Mouse (Mus musculus): ENCODE measurements around the gene Ints5.
"Not testable (repeated sequence)": the region's sequence is repeated elsewhere in the genome, so short reads cannot be mapped to it uniquely, and the experiment has no call there.

The Ints5 gene

DNA sequence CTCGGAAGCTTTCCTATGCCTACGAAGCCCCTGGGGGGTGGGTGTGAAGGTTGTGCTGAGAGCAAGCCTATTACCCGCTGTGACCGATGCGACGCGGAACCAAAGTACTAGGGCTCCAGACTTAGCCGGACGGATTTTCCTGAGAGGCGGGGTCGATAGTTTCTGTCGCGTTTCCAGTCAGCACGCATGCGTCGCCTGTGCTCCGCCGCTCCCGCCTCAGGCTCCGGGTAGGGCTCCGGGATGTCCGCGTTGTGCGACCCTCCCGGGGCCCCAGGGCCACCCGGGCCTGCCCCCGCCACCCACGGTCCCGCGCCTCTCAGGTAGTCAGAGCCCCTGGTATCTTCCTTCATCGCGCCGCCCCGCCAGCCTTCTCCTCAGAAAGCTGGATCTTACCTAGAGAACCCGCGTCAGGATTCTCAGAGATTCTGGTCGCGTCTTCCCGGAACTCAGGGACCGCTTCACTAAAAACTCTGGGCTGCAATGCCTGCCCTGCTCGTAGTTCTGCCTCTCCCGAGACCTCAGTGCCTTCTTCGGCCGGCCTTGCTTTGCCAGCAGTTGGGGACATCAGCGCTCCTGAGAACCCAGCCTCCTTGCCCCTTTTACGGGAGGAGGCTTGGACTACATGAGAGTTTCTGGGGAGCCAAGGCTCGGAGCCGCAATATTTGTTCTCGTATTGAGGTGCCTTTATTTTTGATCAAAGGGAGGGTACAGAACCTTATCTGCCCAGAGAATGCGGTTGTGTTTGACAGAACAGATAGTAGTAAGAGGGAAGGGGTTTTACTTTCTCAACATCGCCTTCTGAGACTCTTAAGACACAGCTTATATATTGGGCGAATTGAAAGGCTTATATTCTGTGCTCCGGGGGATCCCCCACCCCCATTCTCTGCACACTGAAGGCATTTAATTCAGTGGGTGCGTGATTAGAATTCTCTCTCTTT lies at the start of gene Ints5:
Ints5 (plus strand) TSS at position 177 of the 938 bp plus-strand sequence.
- peak; percentile 86 to 90 for DNase-seq

DNA sequence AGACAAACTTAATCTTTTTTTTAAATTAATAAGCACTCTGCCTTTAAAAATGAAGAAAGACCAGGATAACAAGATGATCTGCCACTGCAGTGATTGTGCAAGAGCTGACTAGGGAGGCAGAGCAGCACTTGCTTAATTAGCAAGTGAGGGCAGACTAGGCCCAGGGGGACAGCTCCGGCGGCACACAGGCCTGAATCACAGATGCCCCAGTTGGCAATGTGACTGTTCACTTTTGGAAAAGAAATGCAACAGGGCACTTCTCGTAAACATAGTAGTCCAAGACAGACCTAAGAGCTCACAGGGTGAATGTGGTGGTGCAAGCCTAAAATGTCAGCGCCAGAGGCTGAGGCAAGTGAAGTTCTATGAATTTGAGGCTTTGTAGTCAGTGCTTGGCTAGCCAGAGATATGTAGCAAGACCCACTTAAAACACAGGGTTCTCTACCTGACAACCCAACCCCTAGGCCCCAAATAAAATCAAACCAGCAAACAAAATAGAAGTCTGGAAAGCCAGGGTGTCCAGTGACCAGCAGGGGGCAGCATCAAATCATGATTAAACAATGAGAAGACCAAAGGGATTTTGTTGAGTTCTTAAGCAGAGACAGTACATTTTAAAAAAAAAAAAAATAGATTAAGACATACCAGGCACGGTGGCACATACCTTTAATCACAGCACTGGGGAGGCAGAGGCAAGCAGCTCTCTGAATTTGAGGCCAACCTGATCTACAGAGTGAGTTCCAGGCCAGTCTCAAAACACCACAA lies 48.3 kb upstream of the Ints5 start:
- DNase-seq: peak; percentile 79 to 82

DNA sequence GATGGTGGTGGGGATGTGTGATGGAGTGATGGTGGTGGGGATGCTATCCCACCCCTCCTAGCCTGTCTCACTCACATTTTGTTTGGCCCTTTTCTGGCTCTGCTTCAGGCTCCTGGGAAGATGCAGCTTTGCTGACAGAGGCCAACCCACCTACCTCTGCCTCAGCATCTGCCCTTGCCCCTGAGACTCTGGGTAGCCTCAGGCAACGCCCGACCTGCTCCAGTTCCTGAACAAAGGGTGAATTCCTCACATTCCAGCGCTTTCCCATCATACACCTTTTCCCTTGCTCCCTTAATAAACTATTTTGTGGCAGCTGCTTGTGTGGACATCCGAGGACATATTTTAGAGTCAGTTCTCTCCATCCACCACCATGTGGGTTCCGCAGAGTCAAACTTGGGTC lies 44.4 kb upstream of the Ints5 start:
- DNase-seq: no peak

DNA sequence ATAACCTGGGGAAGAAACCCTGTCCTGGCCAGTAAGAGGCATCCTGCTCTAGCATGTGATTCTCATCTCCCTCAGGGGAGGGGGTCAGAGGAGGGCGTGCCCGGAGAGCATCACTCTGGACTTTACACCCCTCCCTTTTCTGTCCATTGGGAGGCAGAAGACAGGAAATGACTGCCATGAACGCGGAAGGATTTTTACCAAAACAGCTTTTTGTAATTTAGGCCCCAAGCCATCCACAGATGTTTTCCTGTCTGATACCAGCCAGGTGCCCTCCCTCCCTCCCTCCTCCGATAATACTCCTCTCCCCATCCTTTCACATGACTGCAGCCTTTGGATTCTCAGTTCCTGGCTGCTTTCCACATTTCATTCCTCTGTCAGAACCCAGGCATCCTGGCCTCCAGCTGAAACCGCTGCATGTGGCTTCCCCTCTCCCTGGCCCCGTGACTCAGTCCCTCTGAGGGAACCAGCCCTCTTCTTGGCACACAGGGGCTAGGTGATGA lies 42.4 kb upstream of the Ints5 start, which contains the start of gene Lrrn4cl:
Lrrn4cl (plus strand) TSS at position 367 of the 500 bp plus-strand sequence.
- DNase-seq: no peak

DNA sequence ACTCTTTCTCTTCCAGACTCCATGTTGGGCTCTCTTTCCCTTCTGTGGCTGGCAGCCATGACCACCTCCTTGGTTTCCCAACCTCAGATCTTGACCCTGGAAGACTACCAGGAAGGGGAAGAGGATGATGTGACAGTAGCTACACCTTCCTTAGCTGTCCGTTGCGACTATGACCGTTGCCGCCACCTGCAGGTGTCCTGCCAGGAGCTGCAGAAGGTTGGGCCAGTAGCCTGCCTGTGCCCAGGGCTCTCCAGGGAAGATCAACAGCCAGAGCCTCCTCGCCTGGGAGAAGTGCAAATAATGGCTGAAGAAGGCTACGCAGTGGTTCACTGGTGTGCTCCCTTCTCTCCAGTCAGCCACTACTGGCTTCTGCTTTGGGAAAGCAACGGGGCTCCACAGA lies 41.2 kb upstream of the Ints5 start:
- no peak for DNase-seq

DNA sequence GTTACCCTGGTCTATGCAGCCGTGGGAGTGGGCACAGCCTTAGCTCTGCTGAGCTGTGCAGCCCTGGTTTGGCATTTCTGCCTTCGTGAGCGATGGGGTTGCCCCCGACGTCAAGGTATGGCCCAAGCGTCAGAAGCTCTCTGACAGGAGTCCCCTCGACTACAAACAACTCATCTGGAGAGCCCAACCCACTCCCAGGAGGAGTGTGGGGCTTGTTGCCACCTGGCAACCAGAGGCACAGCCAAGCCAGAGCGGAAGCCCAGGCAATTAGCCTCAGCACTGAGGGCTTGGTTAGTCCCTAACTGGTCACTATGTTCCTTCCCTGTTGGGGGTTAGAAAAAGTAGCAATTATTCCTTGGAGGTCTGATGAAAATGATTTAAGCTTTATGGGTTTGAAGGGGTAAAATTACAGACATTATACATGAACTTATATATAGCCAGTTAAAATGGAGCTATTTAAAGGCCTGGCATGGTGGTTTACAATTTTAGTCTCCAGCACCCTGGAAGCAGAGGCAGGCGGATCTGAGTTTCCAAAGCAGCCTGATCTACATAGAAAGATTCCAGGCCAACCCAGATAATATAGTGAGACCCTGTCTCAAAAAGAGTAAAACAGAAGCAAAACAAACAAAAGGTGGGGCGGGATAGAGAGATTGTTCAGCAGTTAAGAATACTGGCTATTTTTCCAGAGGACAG lies 40.4 kb upstream of the Ints5 start:
- no peak for DNase-seq

DNA sequence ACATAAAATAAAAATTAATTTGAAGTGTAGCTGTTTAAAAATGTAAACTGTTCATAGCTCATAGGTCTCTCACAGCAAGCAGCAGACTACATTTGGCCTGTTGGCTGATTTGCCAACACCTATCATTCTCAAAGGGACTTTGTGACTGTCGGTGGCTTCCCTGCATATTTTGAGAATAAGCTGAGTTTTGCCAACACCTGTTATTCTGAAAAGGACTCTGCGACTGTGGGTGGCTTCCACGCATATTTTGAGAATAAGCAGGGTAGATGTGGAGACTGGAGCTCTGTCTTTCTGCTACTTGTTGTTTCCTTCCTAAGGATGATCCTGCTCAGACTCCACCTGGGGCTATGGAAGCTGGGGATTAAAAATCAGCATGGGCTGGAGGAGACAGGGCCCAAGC lies 39.7 kb upstream of the Ints5 start:
- DNase-seq: no peak

DNA sequence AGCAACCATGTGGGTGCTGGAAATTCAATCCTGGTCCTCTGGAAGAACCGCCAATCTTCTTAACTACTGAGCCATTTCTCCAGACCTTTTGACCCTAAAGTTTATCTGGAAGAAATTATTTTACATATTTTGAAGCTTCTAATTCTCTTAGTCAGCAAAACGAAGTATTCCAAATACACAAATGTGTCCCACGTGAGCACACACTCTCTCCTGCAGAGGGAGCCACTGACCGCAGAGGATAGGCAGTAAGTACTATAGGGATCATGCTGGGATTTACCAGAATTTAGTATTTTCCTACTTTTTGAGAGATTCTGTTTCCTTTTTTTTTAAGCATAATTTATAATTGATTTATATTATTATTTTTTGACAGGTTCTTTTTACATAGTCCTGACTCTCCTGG lies 35.1 kb upstream of the Ints5 start:
- peak in 1 of 2 experiments; percentile 33 for DNase-seq

DNA sequence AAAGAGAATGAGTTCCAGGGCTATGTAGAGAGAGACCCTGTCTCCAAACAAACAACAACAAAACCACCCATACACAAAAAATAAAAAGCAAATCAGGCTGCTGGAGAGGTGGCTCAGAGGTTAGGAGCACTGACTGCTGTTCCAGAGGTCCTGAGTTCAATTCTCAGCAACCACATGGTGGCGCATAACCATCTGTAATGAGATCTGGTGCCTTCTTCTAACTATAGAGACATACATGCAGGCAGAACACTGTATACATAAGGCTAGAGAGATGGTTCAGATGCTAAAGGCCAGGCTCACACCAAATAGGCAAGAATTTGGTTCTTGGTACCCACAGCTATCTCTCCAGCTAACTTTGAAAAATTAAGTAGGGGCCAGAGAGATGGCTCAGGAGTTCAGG lies 33.8 kb upstream of the Ints5 start:
- peak; percentile 31 to 33 for DNase-seq

DNA sequence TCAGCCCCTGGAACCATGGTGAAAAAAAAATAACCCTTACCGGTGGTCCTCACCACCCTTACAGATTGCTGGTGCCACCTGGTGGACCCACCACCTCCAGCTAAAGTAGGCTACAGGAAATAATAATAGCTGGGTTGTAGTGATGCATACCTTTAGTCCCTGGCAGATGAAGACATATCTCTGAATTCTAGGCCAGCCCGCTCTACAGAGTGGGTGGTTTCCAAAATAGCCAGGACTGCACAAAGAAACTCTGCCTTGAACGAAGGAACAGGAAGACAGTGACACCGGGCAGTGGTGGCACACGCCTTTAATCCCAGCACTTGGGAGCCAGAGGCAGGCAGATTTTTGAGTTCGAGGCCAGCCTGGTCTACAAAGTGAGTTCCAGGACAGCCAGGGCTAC lies 28.5 kb upstream of the Ints5 start:
- DNase-seq: no peak

DNA sequence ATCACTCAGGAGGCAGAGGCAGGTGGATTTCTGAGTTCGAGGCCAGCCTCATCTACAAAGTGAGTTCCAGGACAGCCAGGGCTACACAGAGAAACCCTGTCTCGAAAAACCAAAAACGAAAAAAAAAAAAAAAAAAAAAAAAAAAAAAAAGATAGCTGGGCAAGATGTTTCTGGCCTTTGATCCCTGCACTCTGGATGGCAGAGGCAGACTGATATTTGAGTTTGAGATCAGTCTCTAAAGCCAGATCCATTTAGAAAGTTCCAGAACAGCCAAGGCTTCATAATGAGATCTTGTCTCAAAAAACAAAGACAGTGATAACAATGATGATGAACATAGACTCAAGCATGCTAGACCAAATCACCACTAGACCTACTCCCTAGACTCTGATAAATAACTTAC lies 22.4 kb upstream of the Ints5 start:
- DNase-seq: not testable (repeated sequence)

DNA sequence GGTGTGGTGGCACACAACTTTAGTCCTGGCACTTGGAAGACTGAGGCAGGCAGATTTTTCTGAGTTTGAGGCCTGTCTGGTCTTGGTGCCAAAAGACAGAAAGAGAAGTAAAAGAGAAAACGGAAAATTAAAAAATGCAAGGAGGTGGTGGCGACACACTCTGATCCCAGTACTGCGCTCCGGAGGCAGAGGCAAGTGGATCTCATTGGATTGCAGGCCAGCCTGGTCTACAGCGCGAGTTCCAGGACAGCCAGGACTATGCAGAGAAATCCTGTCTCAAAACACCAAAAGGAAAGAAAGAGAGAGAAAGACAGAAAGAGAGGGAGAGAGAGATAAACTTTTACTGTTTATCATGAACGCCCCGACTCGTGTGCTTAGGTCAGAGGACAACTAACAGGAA lies 22.0 kb upstream of the Ints5 start:
- DNase-seq: no peak

DNA sequence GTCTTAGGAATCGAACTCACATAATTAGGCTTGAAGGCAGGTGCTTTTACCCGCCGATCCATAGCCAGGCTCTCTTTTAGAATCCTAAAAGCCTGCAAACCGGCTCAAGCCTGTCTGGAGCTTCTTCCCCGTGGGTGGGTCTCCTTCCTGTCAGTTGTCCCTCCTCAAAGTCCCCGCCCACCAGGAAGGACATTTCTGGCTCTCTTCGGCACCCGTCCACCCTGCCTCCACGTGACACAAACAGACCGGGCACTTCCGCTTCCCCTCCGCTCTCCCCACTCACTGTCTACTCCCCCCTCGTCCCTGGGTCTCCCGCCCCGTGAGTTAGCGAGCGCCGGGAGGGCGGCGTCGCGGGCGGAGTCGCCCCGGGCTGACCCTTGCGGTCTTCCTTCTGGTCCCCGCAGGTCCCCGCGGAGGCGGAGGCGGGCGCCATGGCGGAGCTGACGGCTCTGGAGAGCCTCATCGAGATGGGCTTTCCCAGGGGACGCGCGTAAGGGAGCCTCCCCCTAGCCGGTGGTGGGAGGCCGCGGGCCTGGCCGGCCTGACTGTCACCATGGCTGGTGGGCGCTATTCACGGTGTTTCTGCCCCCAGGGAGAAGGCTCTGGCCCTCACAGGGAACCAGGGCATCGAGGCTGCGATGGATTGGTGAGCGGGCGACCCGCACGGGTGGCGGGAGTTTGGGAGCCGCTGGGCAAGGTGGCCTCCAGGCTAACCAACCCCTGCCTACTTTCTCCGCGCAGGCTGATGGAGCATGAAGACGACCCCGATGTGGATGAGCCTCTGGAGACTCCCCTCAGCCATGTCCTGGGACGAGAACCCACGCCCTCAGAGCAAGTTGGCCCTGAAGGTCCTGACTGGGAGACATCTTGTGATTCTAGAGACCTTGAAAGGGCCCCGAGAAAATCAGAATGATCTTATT lies 21.3 kb upstream of the Ints5 start, which contains the start of gene Ubxn1:
Ubxn1 (plus strand) TSS at position 230 of the 920 bp plus-strand sequence.
- DNase-seq: peak; percentile 97 to 98

DNA sequence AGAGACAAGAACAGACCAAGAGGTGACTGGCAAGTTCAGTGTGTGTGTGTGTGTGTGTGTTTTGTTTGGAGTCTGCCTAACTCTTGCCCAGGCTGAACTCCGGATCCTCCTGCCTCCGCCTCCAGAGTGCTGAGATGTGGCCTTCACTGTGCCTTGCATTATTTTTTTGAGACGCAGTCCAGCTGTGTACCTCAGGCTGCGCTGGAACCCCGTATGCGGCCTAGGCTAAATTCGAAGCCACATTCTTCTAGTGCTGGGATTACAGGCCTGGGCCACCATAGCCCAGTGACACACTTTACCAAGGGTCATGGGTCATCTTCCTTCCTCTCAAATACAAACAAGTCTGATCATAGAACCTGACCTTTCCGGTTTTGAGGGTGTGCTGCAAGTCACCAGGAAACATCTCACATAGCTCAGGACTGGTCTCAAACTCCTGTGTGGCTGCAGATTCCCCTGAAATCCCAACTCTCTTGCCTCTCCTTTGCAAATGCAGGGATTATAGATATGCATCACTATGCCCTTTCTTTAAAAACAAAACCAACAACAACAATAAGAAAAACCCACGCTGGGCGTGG lies 20.5 kb upstream of the Ints5 start:
- no peak for DNase-seq

DNA sequence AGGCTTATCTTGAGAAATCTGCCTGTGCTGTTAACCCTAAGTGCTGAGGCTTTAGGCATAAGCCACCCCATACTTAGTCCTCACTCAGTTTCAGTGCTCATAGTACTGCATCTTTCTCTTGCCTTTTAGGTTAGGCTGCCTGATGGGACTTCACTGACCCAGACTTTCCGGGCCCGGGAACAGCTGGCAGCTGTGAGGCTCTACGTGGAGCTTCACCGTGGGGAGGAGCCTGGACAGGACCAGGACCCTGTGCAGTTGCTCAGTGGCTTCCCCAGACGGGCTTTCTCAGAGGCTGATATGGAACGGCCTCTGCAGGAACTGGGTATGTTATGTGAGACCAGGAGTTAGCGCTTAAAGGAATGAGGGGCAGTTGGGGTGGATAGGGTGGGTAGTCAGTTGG lies 17.8 kb upstream of the Ints5 start:
- DNase-seq: no peak

DNA sequence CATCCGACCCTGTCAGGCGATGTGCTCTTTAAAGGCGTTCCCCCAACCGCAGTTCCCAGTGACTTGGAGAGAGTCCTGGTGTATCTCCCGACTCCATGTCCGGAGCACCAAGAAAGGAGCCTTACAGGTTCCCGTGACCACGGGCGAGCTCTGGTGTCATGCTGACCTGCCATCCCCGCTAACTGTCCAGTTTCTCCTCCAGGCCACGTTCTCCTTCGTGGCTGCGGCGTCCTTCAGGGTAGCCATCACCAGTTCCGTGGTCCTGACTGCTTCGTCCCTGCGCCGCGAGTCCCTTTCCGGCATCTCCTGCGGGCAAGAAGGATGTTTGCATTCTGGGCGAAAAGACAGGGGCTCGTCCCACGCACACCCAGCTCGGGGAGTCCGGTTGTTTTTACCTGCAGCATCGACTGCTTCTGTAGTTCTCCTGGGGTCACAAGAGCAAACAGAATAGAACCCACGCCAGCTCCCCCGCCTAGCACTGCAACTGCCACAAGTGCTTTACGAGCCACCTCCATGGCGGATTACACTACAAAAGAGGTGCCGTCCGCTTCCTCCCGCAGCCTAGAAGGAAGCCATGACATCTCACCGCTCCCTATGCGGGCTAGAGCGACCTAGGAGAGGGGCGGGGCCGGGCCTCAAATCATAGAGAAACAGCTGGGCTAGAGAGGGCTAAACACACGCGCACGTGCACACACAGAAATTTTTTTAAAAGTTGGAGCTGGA lies 12.3 kb upstream of the Ints5 start, which contains the start of gene Uqcc3:
Uqcc3 (minus strand) TSS at position 613 of the 723 bp plus-strand sequence.
- peak; percentile 87 to 89 for DNase-seq

DNA sequence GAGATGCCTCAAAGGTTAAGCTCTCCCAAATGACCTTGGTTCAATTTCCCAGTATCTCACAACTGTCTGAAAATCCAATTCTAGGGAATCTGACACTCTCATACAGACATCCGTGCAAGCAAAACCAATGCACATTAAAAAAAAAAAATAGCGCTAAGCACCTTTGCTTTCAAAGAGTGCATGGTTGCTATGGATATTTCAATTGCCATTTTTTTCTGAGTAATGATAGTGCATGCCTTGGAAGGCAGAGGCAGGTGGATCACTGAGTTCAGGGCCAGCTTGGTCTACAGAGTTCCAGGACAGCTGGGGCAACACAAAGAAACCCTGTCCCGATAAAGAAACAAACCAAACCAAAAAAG lies 11.8 kb upstream of the Ints5 start:
- DNase-seq: no peak

DNA sequence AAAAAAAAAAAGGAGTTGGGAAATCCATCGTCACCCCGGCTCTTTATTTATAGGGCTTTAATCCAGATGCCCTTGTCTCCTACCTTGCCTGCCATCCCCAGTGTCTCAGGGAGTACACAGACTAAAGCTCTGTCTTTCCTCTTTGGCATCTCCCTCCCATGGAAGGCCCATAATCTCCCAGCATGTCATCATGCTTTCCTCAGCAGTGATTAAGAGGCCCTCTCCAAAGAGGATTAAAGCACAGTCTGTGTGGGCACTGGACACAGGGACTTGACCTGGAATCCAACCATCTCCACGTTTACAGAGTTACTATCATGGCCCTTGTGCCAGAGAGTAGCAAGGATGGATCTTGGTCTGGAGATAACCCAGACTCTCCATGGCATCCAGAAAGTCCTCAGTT lies 9.2 kb upstream of the Ints5 start, which contains the start of the genes Lbhd1 and Gm49403:
Lbhd1 (plus strand) TSS at position 117 of the 400 bp plus-strand sequence.
Gm49403 (plus strand) TSS at position 315 of the 400 bp plus-strand sequence.
- no peak for DNase-seq

DNA sequence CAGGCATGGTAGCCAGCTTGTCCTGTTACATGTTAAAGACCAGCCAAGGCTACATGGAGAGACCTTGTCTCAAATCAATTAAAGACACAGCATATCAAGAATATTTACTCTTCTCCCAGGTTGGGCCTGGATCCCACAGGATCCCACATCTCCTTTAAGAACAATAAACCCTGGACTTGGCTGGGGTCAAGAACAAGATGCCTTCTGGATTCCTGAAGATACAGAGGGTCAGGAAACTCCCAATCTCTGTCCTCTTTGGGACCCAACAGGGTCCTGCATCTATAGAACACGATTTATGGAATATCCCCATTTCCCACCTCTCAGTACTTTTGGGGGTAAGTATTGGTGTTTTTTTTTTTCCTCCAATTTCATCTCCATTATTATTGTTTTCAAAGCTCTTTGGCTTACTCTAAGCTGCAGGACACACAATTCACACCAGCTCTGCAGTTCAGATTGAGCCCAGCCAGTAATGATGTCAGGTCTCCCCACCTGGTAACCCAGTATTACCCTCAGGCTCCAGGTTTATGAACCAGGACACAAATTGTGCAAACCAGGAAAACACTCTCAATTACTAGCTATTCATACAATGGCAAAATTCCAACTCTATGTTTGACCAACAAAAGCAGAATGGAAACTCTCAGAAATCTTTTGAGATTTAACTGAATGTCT lies 5.8 kb upstream of the Ints5 start:
- no peak for DNase-seq

All from cerebellum, postnatal 36 days (tissue).